Mouse (Mus musculus) CH12.LX (cell line): ENCODE measurements around the gene Vmn1r3.

Experiments
- ELF1 ChIP-seq: IDR thresholded peaks from 2 replicates; pipeline ENCODE4 v1.6.1; 2014; ENCODE audit warnings: low read depth, mild to moderate bottlenecking, inconsistent platforms, low read length, improper control_type of control experiment
- POLR2A ChIP-seq: IDR thresholded peaks from 2 replicates; pipeline ENCODE4 v1.6.1; 2011; ENCODE audit warnings: low read depth, mild to moderate bottlenecking, improper control_type of control experiment, low read length
- POLR2AphosphoS2 ChIP-seq: IDR thresholded peaks from 2 replicates; pipeline ENCODE4 v1.6.1; 2011; ENCODE audit warnings: low read depth, low read length, improper control_type of control experiment
- TBP ChIP-seq: conservative IDR thresholded peaks from 2 replicates; pipeline ENCODE4 v1.6.1; 2011; ENCODE audit warnings: low read depth, low read length, improper control_type of control experiment
- TCF12 ChIP-seq: IDR thresholded peaks from 2 replicates; pipeline ENCODE4 v1.6.1; 2014; ENCODE audit warnings: low read depth, mild to moderate bottlenecking, inconsistent platforms, low read length, improper control_type of control experiment
- USF1 ChIP-seq: IDR thresholded peaks from 2 replicates; pipeline ENCODE4 v1.6.1; 2014; ENCODE audit warnings: low read depth, mild to moderate bottlenecking, inconsistent platforms, low read length, improper control_type of control experiment

DNA sequence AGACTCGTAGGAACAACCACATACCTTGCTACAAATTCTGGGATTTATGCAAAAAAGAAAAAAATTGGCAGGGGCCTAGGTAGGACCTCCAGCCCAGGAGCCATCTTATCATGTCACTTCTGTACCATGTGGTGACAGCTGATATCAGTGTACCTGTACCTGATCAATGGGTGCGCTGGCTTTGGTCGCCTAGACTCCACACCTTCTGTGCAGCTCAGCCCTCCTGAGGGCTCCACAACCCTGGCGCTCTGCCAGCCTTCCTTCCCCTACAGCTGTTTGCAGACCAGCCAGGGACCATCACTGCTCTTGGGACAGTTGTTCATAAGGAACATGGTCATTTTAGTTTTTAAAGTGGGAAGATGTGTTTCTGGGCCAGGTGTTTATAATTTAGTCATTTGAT, 44.4 kb upstream of the Vmn1r3 start:
- no peak for TF ChIP-seq POLR2A
- TF ChIP-seq TCF12: no peak
- no peak for TF ChIP-seq ELF1
- TF ChIP-seq USF1: no peak
- TF ChIP-seq TBP: no peak
- no peak for TF ChIP-seq POLR2AphosphoS2
